Mouse (Mus musculus) forebrain, embryonic 12.5 days (tissue): ENCODE measurements around the gene Gm11115. TPM values are rescaled to one million over a fixed set of nuclear protein-coding genes. Genes with fewer than 3 reads are reported as not detected.

Source experiments
- ATAC-seq: fragments of 200-750 bp; cut with Nextera tagmentation; 2 replicates; pipeline ENCODE4 v1.8.0; 2017; ENCODE audit warnings: moderate TSS enrichment; ENCODE audit not compliant: low FRiP score
- H3K27ac ChIP-seq: fragments of 300-500 bp; sonication (generic); 2 replicates; pipeline ENCODE4 v1.5.1; 2016; ENCODE audit warnings: mild to moderate bottlenecking
- H3K27me3 ChIP-seq: fragments of 300-500 bp; sonication (generic); 2 replicates; pipeline ENCODE4 v1.6.1; 2016; ENCODE audit warnings: mild to moderate bottlenecking
- H3K36me3 ChIP-seq: fragments of 300-500 bp; sonication (generic); replicated peaks from 2 replicates; pipeline ENCODE4 v1.6.1; 2016; ENCODE audit warnings: mild to moderate bottlenecking
- H3K4me1 ChIP-seq: fragments of 300-500 bp; sonication (generic); 2 replicates; pipeline ENCODE4 v1.6.1; 2016
- H3K4me2 ChIP-seq: fragments of 300-500 bp; sonication (generic); 2 replicates; pipeline ENCODE4 v1.6.1; 2016; ENCODE audit warnings: mild to moderate bottlenecking, moderate library complexity
- H3K4me3 ChIP-seq: fragments of 300-500 bp; sonication (generic); replicated peaks from 2 replicates; pipeline ENCODE4 v1.5.1; 2016; ENCODE audit warnings: mild to moderate bottlenecking
- H3K9ac ChIP-seq: fragments of 300-500 bp; sonication (generic); 2 replicates; pipeline ENCODE4 v1.6.1; 2016; ENCODE audit warnings: mild to moderate bottlenecking
- H3K9me3 ChIP-seq: fragments of 300-500 bp; sonication (generic); 2 replicates; pipeline ENCODE4 v1.6.1; 2016
- WGBS: fragments of 180-500 bp; shearing (Covaris S2); methylation state at CpG from one replicate; pipeline ENCODE4 v1.1.7; 2016; 5-methylcytosine and 5-hydroxymethylcytosine counted together
- polyA plus RNA-seq: library from polyadenylated mRNA; unstranded; fragments of >200 nt; fragmentation: Nextera tagmentation; extraction: Ambion mirVana; gene quantifications from 2 replicates; pipeline ENCODE4 v1.2.1, GENCODE M21; 2016

The Gm11115 gene
- polyA plus RNA-seq: not detected in 2 replicates

DNA sequence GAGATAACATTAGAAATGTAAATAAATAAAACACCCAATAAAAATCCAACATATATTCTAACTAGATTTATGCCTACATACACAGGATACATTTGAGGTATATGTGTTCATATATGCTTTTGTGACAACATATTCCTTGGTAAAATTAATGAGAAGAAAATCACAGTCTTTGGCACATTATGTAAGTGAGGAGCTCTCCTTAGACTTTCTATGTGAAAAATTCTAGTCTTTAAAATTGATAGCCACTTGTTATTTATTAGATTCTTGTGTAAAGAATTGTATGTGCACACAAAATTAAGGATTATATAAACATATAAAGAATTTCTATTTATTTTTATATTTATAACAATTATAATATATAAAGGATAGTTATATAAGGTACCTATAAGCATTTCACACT is at the start of gene Gm11115:
TSS of gene Gm11115 (minus strand) at position 101 of the 400 bp plus-strand sequence.
- no peaks in the 10 kb centered on the region for H3K27me3 ChIP-seq

DNA sequence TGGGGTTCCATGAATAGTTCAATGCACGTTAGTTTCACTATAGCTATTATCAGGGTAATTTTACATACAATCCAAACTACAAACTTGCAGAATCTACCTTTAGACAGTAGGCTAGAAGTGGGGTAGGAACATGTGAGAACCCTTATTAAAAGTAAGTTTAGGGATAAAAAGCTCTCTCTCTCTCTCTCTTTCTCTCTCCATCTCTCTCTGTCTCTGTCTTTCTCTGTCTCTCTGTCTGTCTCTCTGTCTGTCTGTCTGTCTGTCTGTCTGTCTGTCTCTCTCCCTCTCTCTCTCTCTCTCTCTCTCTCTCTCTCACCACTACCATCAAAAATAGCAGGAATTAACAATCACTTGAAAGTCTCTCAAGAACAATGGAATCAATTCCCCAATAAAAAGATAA is 42.5 kb downstream of the Gm11115 start, which contains the start of gene Gm11116:
TSS of gene Gm11116 (minus strand) at position 101 of the 400 bp plus-strand sequence.
- Histone ChIP-seq H3K27me3 (no peaks in the 10 kb centered on the region), H3K9ac (no peak within 1 kb of the TSS), H3K27ac (no peak within 1 kb of the TSS), H3K4me1 (no peaks in the 10 kb centered on the region), H3K36me3 (no peaks in the 10 kb centered on the region), H3K4me2 (no peak within 1 kb of the TSS), H3K4me3 (no peak within 1 kb of the TSS), H3K9me3 (no peaks in the 10 kb centered on the region)
- ATAC-seq: no peak
- WGBS: 79% methylated on average over 1 of the region's 1 CpGs

More for the DNA sequence above, at the start of gene Gm11115:
- Histone ChIP-seq H3K36me3 (no peaks in the 10 kb centered on the region), H3K9ac (no peak within 1 kb of the TSS), H3K27ac (no peak within 1 kb of the TSS), H3K4me3 (no peak within 1 kb of the TSS), H3K9me3 (no peaks in the 10 kb centered on the region), H3K4me1 (no peaks in the 10 kb centered on the region), H3K4me2 (no peak within 1 kb of the TSS)
- no peak for ATAC-seq

Other genes with a start within 250 kb of the Gm11115 start
- gene Csn3, start 228.5 kb downstream of the Gm11115 start, polyA plus RNA-seq: not detected in 2 replicates
- gene 2310003L06Rik, start 184.6 kb downstream of the Gm11115 start, polyA plus RNA-seq: not detected in 2 replicates
- not detected in 2 replicates for gene Gm28434, start 184.6 kb downstream of the Gm11115 start, polyA plus RNA-seq
- not detected in 2 replicates for gene Cabs1, start 174.7 kb downstream of the Gm11115 start, polyA plus RNA-seq
- not detected in 2 replicates for gene Smr3a, start 151.6 kb downstream of the Gm11115 start, polyA plus RNA-seq
- not detected in 2 replicates for gene Smr2, start 67.5 kb downstream of the Gm11115 start, polyA plus RNA-seq
- not detected in 2 replicates for gene Gm11116, start 42.6 kb downstream of the Gm11115 start, polyA plus RNA-seq
- gene Gm7714, start 114.8 kb upstream of the Gm11115 start, polyA plus RNA-seq: not detected in 2 replicates
- not detected in 2 replicates for gene Prol1, start 163.2 kb upstream of the Gm11115 start, polyA plus RNA-seq
- gene Amtn, start 222.0 kb upstream of the Gm11115 start, polyA plus RNA-seq: not detected in 2 replicates